Mouse (Mus musculus) myocyte (in vitro differentiated cells): ENCODE results near the gene Dkc1. TPM values are rescaled to one million over a fixed set of nuclear protein-coding genes. Genes with fewer than 3 reads are reported as not detected.
A peak's percentile ranks its signal among the peaks of the same experiment; 100 is the strongest.

ENCODE experiments used
- H3K27me3 ChIP-seq: one replicate; pipeline ENCODE4 v1.6.1; 2011; ENCODE audit not compliant: control insufficient read depth, insufficient read depth, insufficient read length
- H3K36me3 ChIP-seq: one replicate; pipeline ENCODE4 v1.6.1; 2011; ENCODE audit not compliant: control insufficient read depth, insufficient read depth
- H3K4me2 ChIP-seq: one replicate; pipeline ENCODE4 v1.6.1; 2011; ENCODE audit warnings: low read depth, control low read depth
- H3K4me3 ChIP-seq: one replicate; pipeline ENCODE4 v1.5.1; 2011; ENCODE audit warnings: mild to moderate bottlenecking, control low read depth, moderate library complexity
- H3K79me2 ChIP-seq: one replicate; pipeline ENCODE4 v1.6.1; 2011; ENCODE audit not compliant: control insufficient read depth, insufficient read depth
- H3ac ChIP-seq: one replicate; pipeline ENCODE4 v1.6.1; 2011; ENCODE audit not compliant: control insufficient read depth, insufficient read length
- CEBPB ChIP-seq: IDR thresholded peaks from 2 replicates; pipeline ENCODE4 v1.6.1; 2011; ENCODE audit warnings: mild to moderate bottlenecking, moderate library complexity; ENCODE audit not compliant: poor library complexity, insufficient read depth, severe bottlenecking
- E2F4 ChIP-seq: IDR thresholded peaks from one replicate; pipeline ENCODE4 v1.6.1; 2011; ENCODE audit warnings: mild to moderate bottlenecking, control low read depth, moderate library complexity; ENCODE audit not compliant: insufficient read depth
- MAX ChIP-seq: IDR thresholded peaks from one replicate; pipeline ENCODE4 v1.6.1; 2011; ENCODE audit warnings: low read depth, mild to moderate bottlenecking, control low read depth
- MYOD1 ChIP-seq, 3 experiments: IDR thresholded peaks; one replicate each; pipeline ENCODE4 v1.6.1; 2011; ENCODE audit warnings: control low read depth in 2 of 3, low read depth in 2 of 3, mild to moderate bottlenecking in 2 of 3, moderate library complexity in 1 of 3; ENCODE audit not compliant: insufficient read length in 2 of 3, control insufficient read depth in 1 of 3
- MYOG ChIP-seq, 3 experiments: IDR thresholded peaks; one replicate each; pipeline ENCODE4 v1.6.1; 2011; ENCODE audit warnings: control low read depth in 2 of 3, low read depth in 2 of 3, mild to moderate bottlenecking in 2 of 3; ENCODE audit not compliant: insufficient read length in 2 of 3, control insufficient read depth in 1 of 3, insufficient read depth in 1 of 3
- POLR2A ChIP-seq: IDR thresholded peaks from one replicate; pipeline ENCODE4 v1.6.1; 2011; ENCODE audit warnings: low read depth, mild to moderate bottlenecking, control low read depth, moderate library complexity; ENCODE audit not compliant: insufficient read length
- POLR2AphosphoS2 ChIP-seq: IDR thresholded peaks from one replicate; pipeline ENCODE4 v1.6.1; 2011; ENCODE audit warnings: low read depth, control low read depth; ENCODE audit not compliant: insufficient read length
- REST ChIP-seq: IDR thresholded peaks from one replicate; pipeline ENCODE4 v1.6.1; 2011; ENCODE audit warnings: mild to moderate bottlenecking, control low read depth, moderate library complexity; ENCODE audit not compliant: insufficient read depth, insufficient read length
- SRF ChIP-seq: IDR thresholded peaks from one replicate; pipeline ENCODE4 v1.6.1; 2011; ENCODE audit warnings: low read depth; ENCODE audit not compliant: control insufficient read depth, insufficient read length
- TCF12 ChIP-seq: IDR thresholded peaks from one replicate; pipeline ENCODE4 v1.6.1; 2011; ENCODE audit warnings: mild to moderate bottlenecking, control low read depth; ENCODE audit not compliant: poor library complexity, insufficient read depth, severe bottlenecking
- TCF3 ChIP-seq: IDR thresholded peaks from one replicate; pipeline ENCODE4 v1.6.1; 2011; ENCODE audit warnings: low read depth, control low read depth; ENCODE audit not compliant: insufficient read length
- USF1 ChIP-seq: IDR thresholded peaks from one replicate; pipeline ENCODE4 v1.6.1; 2011; ENCODE audit warnings: low read depth, mild to moderate bottlenecking, control low read depth, moderate library complexity
- polyA plus RNA-seq: library from polyadenylated mRNA; unstranded; fragments of >200 nt; fragmentation: generic; extraction: Trizol; gene quantifications from one replicate; pipeline ENCODE4 v1.2.1, GENCODE M21; 2012; ENCODE audit warnings: missing spikeins

Dkc1 gene
- polyA plus RNA-seq, 1 experiment = 16.9 TPM

GRCm38 (mm10) chrX:75096163-75096770 lies 613 bp downstream of the Dkc1 start:
- TF ChIP-seq TCF12 (no peak), E2F4 (no peak), MAX (no peak), MYOD1 (IDR thresholded peaks at IDR 0.05; ENCODE audit: control insufficient read depth in 1 of 3, insufficient read length in 2 of 3, low read depth in 2 of 3) (no peak), POLR2AphosphoS2 (no peak), REST (no peak), SRF (no peak), TCF3 (no peak), USF1 (no peak), POLR2A (no peak), MYOG (IDR thresholded peaks at IDR 0.05; ENCODE audit: control insufficient read depth in 1 of 3, insufficient read depth in 1 of 3, insufficient read length in 2 of 3, low read depth in 2 of 3) (no peak), CEBPB (no peak)
- H3K4me2 ChIP-seq = peak overlapping the region; percentile 73
- H3ac ChIP-seq = no peak overlapping the region
- H3K4me3 ChIP-seq = peak overlapping the region; percentile 62
- H3K36me3 ChIP-seq = peaks cover 7% of the 10 kb centered on the region
- H3K27me3 ChIP-seq = no peaks in the 10 kb centered on the region
- H3K79me2 ChIP-seq = peaks cover 20% of the 10 kb centered on the region

GRCm38 (mm10) chrX:75098799-75099198 lies 3.1 kb downstream of the Dkc1 start:
- no peaks in the 10 kb centered on the region for H3K27me3 ChIP-seq
- H3K4me2 ChIP-seq = no peak overlapping the region
- no peak overlapping the region for H3ac ChIP-seq
- H3K79me2 ChIP-seq = peaks cover 20% of the 10 kb centered on the region
- H3K36me3 ChIP-seq = peaks cover 11% of the 10 kb centered on the region
- no peak overlapping the region for H3K4me3 ChIP-seq
- no peak for TF ChIP-seq SRF
- no peak for TF ChIP-seq POLR2AphosphoS2
- TF ChIP-seq REST = no peak
- no peak for TF ChIP-seq POLR2A
- TF ChIP-seq TCF3 = no peak
- TF ChIP-seq TCF12 = no peak
- no peak for TF ChIP-seq MAX
- no peak for TF ChIP-seq MYOD1 (IDR thresholded peaks at IDR 0.05; ENCODE audit: control insufficient read depth in 1 of 3, insufficient read length in 2 of 3, low read depth in 2 of 3)
- TF ChIP-seq MYOG (IDR thresholded peaks at IDR 0.05; ENCODE audit: control insufficient read depth in 1 of 3, insufficient read depth in 1 of 3, insufficient read length in 2 of 3, low read depth in 2 of 3) = no peak
- no peak for TF ChIP-seq E2F4
- TF ChIP-seq CEBPB = no peak

- H3K36me3 ChIP-seq = peaks cover 15% of the 10 kb centered on the region
- no peak overlapping the region for H3K4me3 ChIP-seq
- TF ChIP-seq TCF3 = no peak
- TF ChIP-seq MYOG (IDR thresholded peaks at IDR 0.05; ENCODE audit: control insufficient read depth in 1 of 3, insufficient read depth in 1 of 3, insufficient read length in 2 of 3, low read depth in 2 of 3) = no peak
- TF ChIP-seq POLR2AphosphoS2 = no peak
- no peak for TF ChIP-seq CEBPB
- no peak for TF ChIP-seq SRF
- no peak for TF ChIP-seq MYOD1 (IDR thresholded peaks at IDR 0.05; ENCODE audit: control insufficient read depth in 1 of 3, insufficient read length in 2 of 3, low read depth in 2 of 3)
- H3K4me2 ChIP-seq = no peak overlapping the region
- no peak overlapping the region for H3ac ChIP-seq
- peaks cover 13% of the 10 kb centered on the region for H3K79me2 ChIP-seq
- H3K27me3 ChIP-seq = no peaks in the 10 kb centered on the region
Measured at GRCm38 (mm10) chrX:75102293-75102692, 6.6 kb downstream of the Dkc1 start.

GRCm38 (mm10) chrX:75115550-75115949 lies 19.9 kb downstream of the Dkc1 start:
- Histone ChIP-seq H3K4me2 (no peak overlapping the region), H3K27me3 (no peaks in the 10 kb centered on the region), H3ac (no peak overlapping the region), H3K4me3 (no peak overlapping the region), H3K79me2 (no peaks in the 10 kb centered on the region), H3K36me3 (peaks cover 5% of the 10 kb centered on the region)
- TF ChIP-seq MYOG (IDR thresholded peaks at IDR 0.05; ENCODE audit: control insufficient read depth in 1 of 3, insufficient read depth in 1 of 3, insufficient read length in 2 of 3, low read depth in 2 of 3) = no peak
- TF ChIP-seq POLR2AphosphoS2 = no peak
- TF ChIP-seq SRF = no peak
- TF ChIP-seq USF1 = no peak
- no peak for TF ChIP-seq REST
- no peak for TF ChIP-seq E2F4
- no peak for TF ChIP-seq TCF12
- no peak for TF ChIP-seq CEBPB
- no peak for TF ChIP-seq POLR2A
- TF ChIP-seq MYOD1 (IDR thresholded peaks at IDR 0.05; ENCODE audit: control insufficient read depth in 1 of 3, insufficient read length in 2 of 3, low read depth in 2 of 3) = no peak
- TF ChIP-seq TCF3 = no peak
- TF ChIP-seq MAX = no peak

GRCm38 (mm10) chrX:75125606-75126005 lies 30.0 kb downstream of the Dkc1 start:
- H3K36me3 ChIP-seq = peaks cover 7% of the 10 kb centered on the region
- TF ChIP-seq MYOD1 (IDR thresholded peaks at IDR 0.05; ENCODE audit: control insufficient read depth in 1 of 3, insufficient read length in 2 of 3, low read depth in 2 of 3) (no peak), E2F4 (no peak), REST (no peak), SRF (no peak), USF1 (no peak), POLR2AphosphoS2 (no peak)
- no peak overlapping the region for H3ac ChIP-seq
- H3K27me3 ChIP-seq = no peaks in the 10 kb centered on the region
- H3K79me2 ChIP-seq = peaks cover 4% of the 10 kb centered on the region
- H3K4me2 ChIP-seq = no peak overlapping the region
- no peak overlapping the region for H3K4me3 ChIP-seq
